Mouse (Mus musculus) neutrophil, adult 5-6 weeks (primary cell): ENCODE measurements at regions not wholly inside any gene's neighbourhood (a gene's known extent, or its start where the extent isn't known, plus 50 kb on each side); places are given as distances from the start of the nearest gene placed in this dataset.

Experiments
- ATAC-seq: fragments of 151-379, 151-347 bp; 2 replicates; pipeline ENCODE4 v1.8.0; 2017; ENCODE audit warnings: mild to moderate bottlenecking, moderate TSS enrichment; ENCODE audit not compliant: insufficient number of reproducible peaks, poor library complexity, low FRiP score, severe bottlenecking; ENCODE audit errors: extremely low read depth

DNA sequence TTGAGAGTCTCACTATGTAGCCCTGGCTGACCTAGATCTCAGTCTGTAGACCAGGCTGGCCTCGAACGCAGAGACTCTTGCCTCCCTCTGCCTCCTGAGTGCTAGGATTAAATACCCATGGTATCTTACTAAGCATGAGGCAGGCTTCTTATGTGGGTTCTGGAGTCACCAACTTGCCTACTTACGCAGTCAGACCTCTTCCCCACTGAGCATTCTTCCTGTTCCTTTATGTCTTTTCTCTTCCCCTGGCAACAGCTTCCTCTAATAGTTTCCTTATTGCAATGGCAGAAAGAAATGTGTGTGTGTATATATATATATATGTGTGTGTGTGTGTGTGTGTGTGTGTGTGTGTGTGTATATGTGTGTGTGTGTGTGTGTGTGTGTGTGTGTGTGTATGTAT is 95.7 kb upstream of the Adgrl2 start:
- ATAC-seq = peak; percentile 48; the same call in 1 of the 2 replicates

DNA sequence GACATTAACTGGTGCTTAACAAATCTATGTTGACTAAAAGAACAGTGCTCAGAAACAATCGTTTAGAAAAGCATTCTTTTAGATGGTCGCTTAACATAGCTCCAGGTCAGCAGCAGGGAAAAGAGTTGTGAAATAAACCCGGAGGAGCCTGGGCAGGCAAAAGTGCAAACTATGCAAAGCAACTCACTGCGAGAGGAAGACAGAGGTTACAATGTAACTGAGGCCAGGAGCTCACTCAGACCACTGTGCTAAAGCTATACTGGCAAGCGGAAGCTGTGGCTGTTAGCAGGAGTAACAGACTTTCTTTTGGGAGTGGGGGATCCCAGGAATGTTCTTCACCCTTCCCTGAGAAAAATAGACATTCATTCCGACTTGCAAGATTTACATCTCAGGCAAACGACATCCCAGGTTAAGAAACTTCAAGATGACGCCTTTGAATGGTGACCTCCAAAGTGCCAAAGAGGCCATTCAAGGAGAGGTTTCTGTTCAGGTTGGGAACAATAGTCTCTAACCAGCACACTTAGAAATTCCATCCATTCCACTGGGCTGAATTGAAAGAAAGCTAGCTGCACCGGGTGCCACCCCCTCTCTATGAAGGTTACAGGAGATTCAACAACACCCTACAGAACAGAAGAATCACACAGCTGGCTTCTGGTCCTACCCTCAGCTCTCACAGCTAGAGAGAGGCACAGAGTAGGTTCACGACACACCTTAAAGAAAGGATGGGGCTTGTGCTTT is 94.7 kb upstream of the Adgrl2 start:
- no peak for ATAC-seq

DNA sequence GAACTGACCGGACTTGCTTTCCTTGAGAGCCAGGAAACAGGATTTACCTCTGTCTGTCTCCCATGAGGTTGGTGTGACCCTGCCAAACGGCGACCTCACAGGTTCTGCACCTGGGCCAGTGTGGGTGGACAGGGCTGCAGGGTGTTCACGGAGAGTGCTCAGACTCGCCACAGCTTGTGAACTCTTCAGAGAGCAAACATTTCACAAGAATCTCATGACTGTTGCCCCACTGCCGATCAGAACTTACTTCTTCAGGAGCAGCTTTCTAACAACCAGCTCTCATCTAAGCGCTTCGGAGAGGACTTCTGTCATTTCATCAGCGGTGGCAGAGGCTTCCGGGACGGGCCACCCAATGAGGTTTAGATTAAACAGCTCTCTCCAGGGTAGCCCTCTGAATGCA is 93.0 kb upstream of the Adgrl2 start:
- ATAC-seq = no peak

DNA sequence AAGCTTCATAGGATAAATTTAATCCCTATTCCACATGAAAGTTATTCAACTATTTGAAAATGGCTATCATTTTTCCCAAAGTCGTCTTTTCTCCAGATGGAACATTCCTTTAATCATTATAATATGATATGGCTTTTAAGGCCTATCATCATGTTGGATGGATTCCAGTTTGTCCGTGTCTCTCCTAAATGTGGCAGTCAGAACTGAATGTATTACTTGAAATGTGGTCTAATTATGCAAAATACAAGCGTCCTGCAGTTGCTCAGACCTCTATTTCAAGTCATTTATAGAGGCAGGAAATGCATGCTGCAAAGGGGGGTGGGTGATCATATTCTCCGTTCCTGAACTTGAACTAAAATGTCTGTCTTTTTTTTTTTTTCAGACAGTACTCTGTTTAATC is 88.5 kb upstream of the Adgrl2 start:
- no peak for ATAC-seq

DNA sequence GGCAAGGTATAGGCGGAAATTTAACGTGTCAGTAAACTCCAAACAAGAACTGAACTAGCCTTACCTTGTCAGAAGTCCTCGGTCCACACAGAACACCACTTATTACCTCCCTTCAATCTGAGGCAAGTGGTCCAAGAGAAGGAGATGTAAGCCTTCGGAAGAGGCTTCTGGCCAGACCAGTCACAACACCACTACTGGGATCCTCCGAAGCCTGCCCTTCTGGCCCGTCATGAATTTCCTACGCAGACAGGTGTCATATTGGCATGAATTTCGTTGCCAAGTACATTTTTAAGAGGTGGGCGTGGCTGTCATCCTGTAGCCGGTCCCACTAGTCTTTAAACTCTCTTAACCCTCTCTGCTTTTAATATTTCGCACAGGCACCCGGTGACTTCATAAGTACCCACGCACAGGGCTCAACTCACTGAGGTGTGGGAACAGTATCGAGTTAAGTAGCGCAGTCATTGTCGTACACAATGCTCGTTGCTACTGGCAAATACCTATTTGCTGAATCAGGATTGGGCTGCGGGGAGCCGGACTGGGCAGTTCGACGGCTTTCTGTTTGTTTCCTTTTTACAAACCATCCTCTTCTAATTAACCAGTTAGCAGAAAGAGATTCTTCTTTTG is 86.7 kb upstream of the Adgrl2 start:
- ATAC-seq = no peak

DNA sequence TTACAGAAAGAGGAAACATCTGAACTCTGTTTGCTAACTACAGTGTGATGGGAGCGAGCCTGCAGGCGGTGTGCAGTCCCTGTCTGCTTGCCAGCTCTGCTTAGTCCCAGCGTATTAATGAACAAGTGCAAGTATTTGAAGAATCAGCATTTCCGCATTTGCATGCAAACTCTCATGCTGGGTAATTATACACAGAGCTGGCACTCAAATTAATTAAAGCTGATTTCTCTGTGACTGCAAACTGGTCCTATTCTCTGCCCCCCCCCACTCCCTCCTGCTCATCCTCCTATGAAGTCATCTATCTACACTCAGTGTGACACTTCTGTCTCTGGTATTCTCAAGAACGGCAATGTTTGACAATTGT is 85.1 kb upstream of the Adgrl2 start:
- no peak for ATAC-seq

DNA sequence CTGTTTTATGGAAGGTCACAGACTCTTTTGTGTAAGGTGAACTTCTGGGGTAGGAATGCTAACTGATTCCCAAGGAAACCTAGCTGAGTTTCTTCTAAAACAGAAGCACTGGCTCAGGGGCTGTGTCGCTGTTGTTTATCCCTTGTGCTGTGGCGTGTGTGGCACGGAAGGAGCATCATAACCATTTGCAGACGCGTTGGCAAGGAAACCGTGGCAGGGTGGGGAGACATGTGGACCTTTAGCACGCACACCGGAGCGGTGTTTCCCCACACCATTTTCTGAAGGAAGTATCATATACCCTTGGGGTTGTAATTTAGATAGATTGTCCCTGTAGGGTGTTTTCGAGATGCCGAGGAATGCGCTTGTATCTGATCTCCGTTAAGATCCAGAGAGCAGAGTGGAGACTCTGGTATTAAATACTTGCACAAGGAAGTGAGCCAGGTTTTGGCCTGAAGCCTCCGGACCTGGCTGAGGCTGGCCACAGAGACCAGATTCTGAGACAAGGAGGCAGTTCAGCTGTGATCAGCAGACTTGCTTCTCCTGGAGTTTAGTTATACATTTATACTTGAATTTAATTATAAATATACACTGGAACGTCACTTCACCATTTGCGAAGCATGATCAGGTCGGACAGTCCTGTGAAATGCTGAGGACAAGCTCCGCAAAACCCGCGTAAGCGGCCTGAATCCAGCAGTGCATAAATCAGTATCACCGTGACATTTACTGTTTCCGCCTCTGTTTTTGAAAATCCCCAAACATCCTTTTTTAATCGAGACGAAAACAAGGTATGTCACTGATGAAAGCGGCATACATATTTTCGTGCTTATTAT is 84.5 kb upstream of the Adgrl2 start:
- no peak for ATAC-seq

DNA sequence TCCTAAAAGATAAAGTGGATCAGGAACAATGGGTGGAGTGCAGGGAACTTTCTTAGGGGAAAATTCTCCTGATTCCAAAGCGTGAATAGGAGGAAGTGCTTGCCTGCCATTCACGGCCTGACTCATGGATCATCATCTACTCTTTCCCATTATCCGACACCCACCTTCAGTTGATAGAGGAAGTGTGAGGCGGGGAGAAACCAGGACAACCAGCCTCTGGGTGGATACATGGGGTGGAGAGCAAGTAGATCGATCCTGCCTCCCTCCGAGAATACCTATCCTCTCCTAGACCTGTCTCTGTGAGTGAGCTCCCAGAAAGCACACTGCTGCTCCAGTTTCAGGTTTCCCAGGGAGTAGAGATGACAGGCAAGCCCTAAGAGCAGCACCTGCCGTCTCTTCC is 79.8 kb upstream of the Adgrl2 start:
- ATAC-seq = no peak

DNA sequence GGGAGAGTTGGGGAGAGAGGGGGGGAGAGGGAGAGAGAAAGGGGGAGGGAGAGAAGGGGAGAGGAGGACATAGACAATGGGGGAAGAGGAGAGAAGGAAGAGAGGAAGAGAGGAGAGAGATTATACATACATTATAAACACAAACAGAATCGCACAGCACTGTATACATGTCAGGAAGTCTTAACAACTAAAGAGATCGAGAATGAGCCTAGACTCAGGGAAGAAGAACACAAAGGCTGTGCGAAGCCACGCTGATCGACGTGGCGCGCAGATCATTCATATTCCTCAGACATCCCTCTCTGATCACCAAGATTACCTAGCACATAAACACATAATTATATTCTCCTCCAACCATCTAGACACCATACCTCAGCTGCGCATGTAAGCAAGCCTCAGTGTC is 79.1 kb upstream of the Adgrl2 start:
- no peak for ATAC-seq

DNA sequence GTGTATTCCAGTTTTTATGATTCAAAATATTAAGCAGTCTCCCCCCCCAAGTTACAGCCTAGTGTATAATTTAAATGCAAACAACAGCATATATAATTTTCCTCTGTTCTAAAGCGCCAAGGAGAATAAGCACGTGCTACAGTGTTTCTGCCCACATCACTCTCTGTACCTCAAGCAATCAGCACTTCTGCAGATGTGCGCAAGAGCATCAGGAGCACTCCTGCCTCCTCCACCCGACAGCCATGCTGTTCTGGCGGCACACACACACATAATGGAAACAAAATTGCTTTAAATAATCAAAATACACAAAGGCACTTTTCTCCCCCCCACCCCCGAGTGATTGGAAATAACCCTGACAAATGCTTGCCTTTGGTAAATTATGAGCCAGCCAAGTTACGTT is 78.5 kb upstream of the Adgrl2 start:
- ATAC-seq = no peak

DNA sequence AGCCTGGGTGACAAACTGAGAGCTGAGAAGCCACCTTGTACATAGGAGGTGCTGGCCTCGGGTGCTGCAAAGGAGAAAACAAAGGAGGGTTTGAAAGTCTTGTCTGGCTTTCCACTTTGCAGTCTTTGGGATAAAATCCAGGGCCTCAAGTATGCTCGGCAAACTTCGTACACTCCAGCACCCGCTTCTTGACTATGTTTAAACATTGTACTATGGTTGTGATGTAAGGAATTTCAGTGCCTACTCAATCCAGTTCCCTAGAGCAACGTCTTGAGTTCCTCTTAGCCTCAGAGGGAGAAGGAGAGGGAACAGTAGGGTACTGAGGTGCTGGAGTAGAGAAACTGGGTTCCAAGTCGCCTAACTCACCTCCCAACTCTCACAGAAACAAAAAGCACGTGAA is 77.4 kb upstream of the Adgrl2 start:
- no peak for ATAC-seq

DNA sequence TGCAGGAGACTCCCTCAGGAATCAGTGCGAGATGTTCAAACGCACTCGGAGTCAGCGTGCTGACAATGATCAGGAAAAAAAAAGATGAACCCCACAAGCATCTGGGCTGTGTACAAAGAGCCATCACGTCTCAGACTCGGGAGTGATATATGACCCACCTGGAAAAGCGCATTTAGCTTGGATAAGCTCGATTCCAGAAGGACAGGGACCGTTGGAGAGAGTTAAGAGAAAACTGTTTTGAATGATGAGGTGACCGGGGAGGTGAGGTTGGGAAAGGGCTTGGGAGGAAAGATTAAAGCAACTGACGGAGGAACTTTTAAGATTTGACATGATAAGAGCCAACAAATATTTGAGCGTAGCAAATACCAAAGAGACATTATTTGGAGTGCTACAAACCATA is 64.7 kb upstream of the Adgrl2 start:
- no peak for ATAC-seq

DNA sequence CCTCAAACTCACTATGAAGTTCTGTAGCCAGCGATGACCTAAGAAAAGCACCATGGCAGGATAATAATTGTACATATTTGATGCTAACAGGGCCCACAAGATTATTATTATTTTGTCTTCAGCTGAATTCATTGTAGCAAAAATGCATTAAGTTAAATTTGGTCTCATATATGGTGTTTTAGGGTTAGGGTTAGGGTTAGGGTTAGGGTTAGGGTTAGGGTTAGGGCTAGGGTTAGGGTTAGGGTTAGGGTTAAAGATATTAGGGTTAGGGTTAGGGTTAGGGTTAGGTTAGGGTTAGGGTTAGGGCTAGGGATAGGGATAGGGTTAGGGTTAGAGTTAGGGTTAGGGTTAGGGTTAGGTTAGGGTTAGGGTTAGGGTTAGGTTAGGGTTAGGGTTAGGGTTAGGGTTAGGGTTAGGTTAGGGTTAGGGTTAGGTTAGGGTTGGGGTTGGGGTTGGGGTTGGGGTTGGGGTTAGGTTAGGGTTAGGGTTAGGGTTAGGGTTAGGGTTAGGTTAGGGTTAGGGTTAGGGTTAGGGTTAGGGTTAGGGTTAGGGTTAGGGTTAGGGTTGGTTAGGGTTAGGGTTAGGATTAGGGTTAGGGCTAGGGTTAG is 62.0 kb upstream of the Adgrl2 start:
- ATAC-seq = peak; percentile 51

DNA sequence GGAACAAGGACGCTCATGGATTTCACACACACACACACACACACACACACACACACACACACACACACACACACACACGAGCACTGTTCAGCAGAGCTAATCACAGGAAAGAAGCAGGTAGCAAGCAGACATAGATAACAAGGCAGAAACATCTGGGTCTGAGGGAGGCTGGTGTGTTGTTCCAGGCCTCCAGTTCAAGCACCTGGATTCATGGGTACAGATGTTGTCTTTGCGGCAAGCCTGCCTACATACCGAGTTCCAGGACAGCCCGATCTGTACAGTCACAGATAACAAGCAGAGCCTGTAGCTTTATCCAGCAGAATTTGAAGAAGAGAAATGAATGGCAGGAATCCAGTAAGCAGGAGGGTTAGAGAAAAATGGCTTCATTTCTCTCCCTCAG is 55.0 kb upstream of the Adgrl2 start:
- no peak for ATAC-seq

DNA sequence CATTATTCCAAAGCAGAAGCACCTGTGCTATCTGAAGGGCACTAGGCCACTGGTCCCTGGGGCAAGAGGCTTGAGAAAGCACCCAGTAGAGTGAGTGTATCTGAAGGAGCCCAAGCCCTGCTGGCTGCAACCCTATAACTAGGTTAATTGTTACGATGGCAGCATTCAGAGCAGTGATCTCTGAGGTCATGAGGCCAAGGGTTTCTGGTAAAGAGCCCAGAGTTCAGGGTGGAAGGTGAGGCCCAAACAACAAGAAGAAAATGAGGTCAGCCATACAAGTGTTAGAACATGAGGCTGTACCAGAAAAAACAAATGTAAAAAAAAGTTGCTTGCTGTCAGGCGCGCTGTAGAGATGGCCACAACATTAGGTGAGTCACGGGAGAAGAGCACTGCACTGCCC is 53.5 kb upstream of the Adgrl2 start:
- ATAC-seq = no peak

DNA sequence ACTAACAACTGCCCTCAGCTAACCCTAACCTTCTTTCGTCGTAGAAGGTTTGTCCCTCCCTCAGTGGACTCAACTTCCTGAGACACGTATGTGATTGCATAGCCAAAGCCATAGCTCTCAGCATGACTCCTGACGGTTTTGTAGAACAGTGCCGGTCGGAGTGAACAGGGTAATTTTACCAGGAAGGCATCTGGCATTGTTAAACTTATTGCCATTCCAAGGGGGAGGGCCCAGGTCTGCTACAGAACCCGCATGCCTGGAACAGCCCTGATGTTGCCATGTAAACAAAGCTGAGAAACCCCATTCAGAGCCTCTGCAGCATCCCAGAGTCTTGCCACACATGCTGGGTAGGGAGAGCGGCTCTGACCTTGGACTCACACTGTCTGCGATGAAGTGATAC is 52.2 kb upstream of the Adgrl2 start:
- no peak for ATAC-seq

DNA sequence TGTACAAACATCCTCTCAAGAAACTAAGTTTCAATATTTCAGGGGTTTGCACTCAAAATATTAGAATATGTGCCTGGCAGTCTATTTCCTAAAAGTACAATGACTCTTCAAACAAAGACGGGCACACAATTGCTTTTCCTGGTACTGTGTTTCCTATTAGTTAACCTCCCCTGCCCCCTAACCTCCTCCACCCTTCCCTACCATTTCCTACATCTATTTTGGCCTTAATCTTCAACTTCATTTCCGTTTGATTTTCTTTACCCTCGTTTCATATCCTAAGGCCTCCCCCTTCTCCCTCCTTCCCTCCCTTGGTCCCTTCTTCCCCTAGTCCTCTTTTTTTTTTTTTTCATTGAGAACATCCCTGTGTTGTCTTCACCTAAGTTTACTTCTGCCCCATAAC is 50.8 kb upstream of the Adgrl2 start:
- ATAC-seq = no peak
